Mouse (Mus musculus) mouse trophoblast stem cell (cell line): ENCODE results near the gene Wtap.
"Not testable (repeated sequence)": the region's sequence is repeated elsewhere in the genome, so short reads cannot be mapped to it uniquely, and the experiment has no call there.

ENCODE experiments used
- in situ Hi-C, 2 experiments: fragments of 300-500 bp; cut with MseI, MboI; formaldehyde crosslinking; loops; 2 replicates in 1 of 2; 3 replicates in 1 of 2; pipeline ENCODE4 v1.15.1; 2025

Gene Wtap

DNA sequence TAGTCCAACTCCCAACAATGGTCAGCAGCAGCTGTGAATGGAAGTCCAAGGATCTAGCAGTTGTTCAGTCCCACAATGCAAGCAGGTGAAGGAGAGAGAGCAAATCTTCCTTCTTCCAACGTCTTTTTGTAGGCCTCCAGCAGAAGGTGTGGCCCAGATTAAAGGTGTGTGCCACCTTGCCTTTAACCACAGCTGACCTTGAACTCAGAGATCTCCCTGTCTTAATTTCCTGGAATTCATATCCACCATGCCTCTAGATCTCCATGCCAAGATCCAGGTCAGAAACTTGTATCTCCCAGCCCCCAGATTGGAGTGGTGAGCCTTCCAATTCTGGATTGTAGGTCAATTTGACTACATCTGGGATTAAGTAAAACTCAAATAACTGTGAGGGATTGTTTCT is at the start of gene Wtap:
TSS of gene Wtap (minus strand) at position 101 of the 400 bp plus-strand sequence.
- in situ Hi-C loops: no loop called here

DNA sequence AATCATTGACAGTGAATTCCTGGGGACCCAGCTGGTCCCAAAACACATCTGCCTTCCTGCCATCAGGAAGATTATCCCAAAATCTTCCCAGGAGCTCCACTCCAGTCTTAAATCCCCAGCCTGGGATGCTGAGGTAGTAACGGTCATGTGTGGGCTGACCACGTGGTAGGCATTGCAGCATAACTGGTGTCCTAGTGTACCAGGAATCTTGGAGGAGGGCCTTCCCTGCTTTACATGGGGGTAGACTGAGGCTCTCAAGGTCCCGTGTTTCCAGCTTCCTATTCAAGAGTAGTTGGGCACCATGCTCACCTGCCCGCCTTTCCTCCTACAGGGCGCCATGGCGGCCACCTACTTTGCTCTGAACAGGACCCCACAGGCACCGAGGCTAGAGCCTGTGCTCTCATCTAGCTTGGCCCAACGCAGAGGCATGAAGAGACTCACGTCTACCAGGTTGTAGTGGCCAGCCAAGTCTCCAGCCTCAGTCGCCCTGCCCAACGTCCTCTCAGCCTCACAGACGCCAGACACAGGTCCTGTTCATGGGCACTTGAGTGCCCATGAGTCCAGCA is 42.7 kb upstream of the Wtap start:
- in situ Hi-C loops: not testable (repeated sequence)

DNA sequence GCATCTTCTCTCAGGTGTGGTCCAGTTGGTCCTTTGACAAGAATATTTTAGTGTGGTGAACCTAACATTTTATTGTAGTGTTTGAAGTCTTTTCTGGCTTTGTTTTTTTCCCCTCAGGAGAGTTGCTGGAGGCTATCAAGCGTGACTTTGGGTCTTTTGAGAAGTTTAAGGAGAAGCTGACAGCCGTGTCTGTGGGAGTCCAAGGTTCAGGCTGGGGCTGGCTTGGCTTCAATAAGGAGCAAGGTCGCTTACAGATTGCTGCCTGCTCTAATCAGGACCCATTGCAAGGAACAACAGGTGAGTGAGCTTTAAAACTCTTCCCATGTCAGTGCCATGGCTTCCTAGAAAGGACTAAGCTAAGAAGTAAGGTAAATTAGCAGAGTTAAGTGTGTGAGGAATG is 19.3 kb upstream of the Wtap start:
- in situ Hi-C loops: loop anchor here in 1 of 2 experiments (25.0 kb wide), 1 partner anchor 899 kb away; no protein-coding TSS in a partner anchor

DNA sequence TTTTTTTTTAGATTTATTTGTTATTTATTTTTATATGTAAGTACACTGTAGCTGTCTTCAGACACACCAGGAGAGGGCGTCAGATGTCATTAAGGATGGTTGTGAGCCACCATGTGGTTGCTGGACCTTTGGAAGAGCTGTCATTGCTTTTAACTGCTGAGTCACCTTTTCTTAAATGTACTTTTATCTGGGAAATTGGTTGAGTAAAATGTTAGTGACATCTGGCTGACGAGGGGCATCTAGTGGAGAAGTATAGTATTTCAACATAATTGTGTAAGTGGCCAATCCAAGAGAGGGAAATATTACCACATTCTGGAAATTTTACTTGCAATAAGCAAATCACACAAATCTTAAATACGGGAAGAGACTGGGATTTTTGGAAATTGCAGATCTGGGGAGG is 15.9 kb upstream of the Wtap start:
- in situ Hi-C loops: loop anchor here in 1 of 2 experiments (25.0 kb wide), 1 partner anchor 902 kb away; no protein-coding TSS in a partner anchor

DNA sequence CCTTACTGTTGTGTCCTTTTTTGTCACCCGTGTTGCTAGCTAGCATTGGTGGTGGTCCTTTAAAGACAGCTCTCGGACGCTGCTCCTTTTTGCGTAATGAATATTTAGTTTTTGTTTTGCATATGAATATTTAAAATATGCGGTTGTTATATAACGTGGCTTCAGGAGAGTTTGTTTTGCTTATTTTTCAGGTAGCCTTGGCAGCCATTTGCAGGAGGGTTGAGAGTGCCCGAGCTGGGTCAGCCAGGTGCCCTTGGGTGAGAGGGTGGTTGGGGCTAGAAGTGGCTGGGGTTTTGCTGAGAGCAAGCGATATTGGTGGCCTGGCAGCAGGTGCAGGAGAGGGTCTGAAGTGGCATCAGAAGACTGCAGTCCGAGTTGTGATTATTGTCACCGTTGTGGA is 14.6 kb upstream of the Wtap start:
- in situ Hi-C loops: loop anchor here in 1 of 2 experiments (25.0 kb wide), 1 partner anchor 904 kb away; no protein-coding TSS in a partner anchor

DNA sequence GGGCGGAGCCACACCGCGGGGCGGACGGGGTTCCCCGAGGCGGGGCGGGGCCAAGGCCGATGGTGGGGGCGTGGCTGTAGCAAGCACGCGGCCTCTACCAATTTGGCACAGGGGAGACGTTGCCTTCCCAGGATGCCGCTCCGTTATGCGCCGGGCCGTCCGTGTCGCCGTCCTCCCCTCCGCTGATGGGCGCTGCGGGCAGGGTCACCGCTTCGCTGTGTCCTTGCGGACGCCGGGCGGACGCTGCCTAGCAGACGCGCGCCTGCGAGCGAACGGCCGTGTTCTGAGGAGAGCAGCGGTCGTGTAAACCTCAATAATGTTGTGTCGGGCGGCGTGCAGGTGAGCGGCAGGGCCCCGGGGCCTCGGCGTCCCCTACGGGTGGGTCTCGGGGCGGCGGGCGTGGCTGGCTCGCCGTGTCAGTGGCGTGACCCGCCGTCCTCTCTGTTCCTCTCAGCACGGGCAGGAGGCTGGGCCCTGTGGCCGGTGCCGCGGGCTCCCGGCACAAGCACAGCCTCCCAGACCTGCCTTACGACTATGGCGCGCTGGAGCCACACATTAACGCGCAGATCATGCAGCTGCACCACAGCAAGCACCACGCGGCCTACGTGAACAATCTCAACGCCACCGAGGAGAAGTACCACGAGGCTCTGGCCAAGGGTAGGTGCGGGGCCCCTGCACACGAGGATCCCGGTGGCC is 13.9 kb upstream of the Wtap start:
- in situ Hi-C loops: loop anchor here in 1 of 2 experiments (25.0 kb wide), 1 partner anchor 904 kb away; no protein-coding TSS in a partner anchor

DNA sequence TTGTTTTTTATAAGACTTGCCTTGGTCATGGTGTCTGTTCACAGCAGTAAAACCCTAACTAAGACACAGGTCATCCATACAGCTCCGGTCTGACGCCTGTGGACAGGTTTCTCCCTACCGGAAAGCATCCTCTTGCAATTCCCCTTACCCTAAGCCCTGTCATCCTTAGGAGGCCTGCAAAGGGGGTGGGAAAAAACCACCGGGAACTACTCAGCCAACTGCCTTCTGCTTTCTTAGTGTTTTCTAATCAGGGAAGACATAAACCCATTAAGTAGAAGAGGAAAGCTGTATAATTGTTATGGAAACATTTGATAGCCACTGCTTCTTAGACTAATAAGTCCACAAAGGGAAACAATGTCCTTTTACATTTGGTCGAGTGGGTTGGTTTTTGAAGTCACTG is 13.0 kb upstream of the Wtap start:
- in situ Hi-C loops: loop anchor here in 1 of 2 experiments (25.0 kb wide), 1 partner anchor 905 kb away; no protein-coding TSS in a partner anchor

DNA sequence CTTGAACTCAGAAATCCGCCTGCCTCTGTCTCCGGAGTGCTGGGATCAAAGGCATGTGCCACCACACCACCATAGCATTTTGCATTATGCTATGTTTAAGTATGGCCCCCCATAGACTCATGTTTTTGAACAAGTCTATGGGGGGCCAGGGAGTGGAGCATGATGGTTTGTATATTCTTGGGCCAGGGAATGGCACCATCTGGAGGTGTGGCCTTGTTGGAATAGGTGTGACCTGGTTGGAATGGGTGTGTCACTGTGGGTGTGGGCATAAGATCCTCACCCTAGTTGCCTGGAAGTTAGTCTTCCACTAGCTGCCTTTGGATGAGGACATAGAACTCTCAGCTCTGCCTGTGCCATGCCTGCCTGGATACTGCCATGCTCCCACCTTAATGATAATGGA is 12.6 kb upstream of the Wtap start, which contains the start of gene Sod2:
TSS of gene Sod2 (plus strand) at position 301 of the 400 bp plus-strand sequence.
- in situ Hi-C loops: loop anchor here in 1 of 2 experiments (25.0 kb wide), 1 partner anchor 906 kb away; no protein-coding TSS in a partner anchor

DNA sequence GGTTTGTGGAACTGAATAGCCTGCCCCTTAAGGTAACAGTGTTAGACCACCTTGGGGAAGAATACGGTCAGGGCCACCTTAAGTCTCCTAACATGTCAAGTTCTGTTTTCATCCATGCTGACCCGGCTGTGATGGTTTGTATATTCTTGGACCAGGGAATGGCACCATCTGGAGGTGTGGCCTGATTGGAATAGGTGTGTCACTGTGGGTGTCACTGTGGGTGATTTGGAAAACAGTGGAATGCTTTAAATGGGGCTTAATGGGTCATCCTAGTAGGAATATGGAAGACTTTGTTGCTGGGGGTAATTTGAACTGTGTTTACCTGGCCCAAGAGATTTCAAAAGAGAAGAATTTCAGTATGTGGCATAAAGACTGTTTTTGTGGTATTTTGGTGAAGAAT is 10.5 kb upstream of the Wtap start:
- in situ Hi-C loops: loop anchor here in 1 of 2 experiments (25.0 kb wide), 1 partner anchor 908 kb away; no protein-coding TSS in a partner anchor

DNA sequence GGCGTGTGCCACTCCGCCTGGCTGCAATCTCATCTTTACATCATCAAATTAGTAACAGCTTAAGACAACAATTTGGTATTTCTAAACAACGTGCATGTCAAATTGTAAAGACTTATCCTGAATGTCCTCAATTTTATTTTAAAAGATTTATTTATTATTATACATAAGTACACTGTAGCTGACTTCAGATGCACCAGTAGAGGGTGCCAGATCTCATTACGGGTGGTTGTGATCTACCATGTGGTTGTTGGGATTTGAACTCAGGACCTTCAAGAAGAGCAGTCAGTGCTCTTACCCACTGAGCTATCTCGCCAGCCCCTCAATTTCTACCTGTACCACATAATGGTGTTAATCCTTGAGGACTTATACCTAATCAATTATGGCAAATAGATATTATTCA is 8.3 kb upstream of the Wtap start:
- in situ Hi-C loops: loop anchor here in 1 of 2 experiments (25.0 kb wide), 1 partner anchor 910 kb away; no protein-coding TSS in a partner anchor

DNA sequence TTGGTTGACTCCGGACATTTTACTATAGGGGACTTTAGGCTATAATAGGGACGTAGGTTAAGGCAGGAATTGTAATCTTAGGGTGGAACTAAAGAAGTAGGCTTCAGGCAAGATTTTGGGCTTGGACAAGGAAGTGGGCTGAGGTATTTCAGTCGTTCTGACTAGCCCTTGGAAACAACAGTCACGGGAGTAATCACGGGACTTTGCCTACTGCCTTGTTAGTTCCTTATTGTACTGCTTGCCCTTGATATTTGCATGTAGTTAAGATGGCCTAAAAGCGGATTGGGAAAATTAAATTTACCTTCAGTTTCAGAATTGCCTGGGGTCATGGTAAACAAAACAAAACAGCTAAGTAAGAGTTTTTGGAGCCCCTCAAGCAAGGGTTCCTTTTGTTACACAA is 5.1 kb upstream of the Wtap start:
- in situ Hi-C loops: no loop called here

DNA sequence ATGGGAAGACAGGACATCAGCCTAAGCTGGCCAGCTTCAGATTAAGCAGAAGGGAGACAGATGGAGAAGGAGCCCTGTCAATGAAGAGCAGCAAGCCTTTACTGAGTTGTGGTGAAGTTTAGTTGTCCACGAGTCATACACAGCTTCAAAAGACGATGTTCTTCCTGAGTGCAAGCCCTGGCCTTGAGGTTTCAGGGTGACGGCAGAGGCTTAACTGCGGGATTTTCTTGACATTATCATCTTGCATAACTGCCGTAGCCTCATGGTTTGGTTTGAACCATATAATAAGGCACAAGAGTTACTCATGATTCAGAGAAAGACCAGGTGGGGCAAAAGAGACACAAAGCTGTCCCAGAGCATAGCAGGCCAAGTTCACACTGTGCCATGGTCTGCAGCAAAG is 3.9 kb upstream of the Wtap start:
- in situ Hi-C loops: no loop called here

DNA sequence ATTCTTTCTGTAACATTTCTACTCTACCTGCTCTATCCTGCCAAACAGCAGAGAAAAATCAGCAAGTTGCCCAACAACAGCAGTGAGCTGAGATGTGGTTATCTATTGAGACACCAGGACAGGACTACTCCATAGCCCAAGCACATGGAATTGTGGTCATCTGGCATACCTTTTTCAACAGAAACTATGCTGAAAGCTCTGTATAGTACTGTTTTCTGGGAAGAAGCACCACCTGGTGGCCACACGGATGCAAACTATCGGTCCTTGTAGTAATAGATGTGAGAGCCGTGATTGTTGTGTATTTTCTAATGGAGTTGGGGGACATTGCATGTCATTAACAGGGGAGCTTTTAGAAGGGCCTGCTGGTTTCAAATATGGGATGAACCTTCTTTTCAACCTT is 2.4 kb upstream of the Wtap start:
- in situ Hi-C loops: no loop called here

DNA sequence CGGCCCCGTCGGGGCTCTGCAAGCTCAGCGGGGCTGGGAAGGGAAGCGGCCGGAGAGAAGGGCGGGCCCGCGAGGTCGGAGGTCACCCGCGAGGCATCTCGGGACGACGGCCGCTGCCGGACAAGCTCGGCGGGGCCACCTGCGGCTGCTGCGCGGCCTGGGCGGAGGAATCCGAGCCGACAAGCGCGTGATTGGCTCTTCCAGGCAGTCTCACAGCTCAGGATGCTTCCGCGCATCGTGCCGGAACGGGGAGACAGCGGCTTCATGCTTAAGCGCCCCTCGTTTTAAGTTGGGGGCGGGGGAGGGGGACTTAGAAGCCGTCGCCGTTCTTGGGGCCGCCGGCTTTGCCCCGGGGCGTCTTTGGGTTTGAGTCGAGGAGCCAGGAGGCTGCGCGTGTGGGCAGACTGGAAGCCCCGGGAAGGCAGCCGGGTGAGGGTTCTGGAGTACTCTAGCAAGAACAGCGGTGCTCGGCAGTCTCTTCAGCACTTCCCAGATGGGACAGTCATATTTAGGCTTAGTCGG is 1.4 kb downstream of the Wtap start:
- in situ Hi-C loops: no loop called here

DNA sequence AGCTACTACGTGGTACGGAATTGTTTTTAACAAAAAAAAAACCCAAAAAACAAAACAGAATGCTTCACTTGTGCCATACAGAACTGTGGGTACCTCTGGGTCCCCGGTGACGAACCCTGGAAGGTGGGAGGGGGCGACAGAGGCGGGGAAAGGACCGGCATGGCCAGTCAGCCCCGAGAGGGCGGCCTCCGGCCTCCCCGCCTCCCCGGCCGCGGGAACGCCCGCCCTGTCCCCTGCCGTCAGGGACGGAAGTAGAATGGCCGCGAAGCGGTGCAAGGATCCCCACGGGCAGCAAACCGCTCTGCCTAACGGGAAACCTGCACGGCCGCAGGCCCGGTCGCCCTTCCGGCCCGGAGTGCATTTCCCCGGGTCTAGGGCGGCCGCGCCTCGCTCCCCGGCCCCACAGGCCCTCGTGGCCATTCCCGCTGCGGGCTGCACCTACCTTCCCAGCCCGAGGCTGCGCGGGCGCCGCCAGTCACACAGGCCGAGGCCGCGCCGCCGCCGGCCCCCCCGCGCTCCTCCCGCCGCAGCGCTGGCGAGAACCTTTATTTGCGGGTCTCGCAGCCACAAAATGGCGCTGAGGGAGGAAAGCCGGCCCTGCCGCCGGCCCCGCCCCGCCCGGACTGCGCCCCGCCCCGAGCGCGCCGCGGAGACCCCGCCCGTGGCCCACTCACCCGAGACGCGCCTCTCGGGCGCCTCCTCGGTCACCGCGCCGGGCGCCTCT is 2.2 kb downstream of the Wtap start:
- in situ Hi-C loops: no loop called here

DNA sequence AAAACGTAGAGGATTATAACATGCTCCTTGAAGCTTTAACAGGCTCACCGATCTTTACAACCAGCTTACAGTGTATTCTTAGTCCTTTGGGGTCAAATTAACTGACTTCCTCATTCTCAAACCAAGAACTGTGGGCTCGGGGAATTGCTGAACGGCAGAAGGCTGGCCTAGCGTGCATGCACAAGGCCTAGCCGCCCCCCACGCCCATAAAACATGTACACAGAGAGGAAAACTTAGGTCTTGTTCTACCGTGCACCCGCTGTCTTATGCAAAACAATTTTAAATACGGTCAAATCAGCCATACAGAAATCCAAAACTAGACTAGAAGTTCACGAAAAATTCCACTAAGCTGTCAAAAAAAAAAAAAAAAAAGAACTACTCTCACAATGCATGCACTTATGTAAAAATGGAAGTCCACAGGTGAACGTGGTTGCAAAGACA is 2.8 kb downstream of the Wtap start:
- in situ Hi-C loops: no loop called here

DNA sequence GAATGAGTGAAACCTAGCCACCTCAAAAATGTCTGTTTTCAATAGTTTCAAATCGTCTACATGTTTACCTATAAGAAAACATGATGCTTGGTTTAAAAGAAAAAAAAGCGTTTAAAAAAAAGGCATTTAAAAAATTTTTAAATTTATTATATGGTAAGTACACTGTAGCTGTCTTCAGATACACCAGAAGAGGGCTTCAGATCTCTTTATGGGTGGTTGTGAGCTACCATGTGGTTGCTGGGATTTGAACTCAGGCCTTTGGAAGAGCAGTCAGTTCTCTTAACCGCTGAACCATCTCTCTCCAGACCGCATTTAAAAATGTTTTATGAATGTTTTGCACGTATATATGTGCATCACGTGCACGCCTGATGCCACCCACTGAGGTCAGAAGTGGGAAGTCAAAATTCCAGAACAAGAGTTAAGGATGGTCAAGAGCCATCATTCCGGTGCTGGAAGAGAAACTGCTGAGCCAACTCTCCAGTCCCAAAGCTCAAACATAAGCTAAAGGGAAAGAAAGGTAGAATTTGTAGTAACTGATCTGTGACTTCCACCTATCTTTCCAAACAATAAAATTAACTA is 3.3 kb downstream of the Wtap start:
- in situ Hi-C loops: no loop called here

DNA sequence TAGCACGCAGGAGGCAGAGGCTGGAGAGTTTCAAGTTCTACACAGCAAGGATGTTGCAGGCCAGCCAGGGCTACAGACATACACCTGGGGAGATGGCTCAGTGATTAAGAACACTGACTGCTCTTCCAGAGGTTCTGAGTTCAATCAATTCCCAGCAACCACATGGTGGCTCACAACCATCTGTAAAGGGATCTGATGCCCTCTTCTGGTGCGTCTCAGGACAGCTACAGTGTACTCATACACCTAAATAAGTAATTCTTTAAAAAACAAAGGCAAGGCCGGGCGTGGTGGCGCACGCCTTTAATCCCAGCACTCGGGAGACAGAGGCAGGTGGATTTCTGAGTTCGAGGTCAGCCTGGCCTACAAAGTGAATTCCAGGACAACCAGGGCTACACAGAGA is 5.9 kb downstream of the Wtap start:
- in situ Hi-C loops: not testable (repeated sequence)

DNA sequence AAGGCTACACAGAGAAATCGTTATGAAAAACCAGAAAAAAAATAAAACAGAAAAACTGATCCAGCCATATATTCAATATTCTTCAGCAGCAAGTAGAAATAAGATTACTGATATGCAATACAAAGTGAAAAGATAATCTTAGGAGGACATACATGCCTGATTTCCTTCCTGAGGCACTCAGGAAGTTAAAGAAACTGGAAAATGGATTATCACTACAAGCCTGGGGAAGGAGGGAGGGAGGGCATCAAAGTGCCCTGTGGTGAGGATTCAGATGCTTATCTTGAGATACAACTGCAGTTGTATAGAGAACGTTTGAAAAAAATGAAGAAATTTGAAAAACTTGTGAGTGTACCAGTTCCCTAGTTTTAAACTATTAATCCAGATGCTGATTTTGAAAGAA is 10.0 kb downstream of the Wtap start:
- in situ Hi-C loops: no loop called here

DNA sequence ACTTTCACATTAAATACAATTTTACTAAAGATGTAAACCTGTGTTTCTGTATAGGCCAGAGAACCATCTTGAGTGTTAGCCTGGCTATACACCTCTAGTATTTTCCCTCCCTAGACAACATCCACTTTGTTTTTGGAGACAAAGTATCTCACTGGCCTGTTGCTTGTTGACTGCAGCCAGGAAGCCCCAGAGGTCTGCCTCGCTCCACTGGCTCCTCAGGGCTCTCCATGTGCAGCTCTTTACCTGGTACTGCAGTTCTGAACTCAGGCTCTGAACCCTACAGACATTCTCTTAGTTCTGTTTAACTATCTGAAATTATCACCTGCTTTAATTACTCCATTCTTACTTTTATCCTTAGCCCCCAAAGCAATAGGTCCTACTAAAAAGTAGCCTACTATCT is 15.4 kb downstream of the Wtap start:
- in situ Hi-C loops: no loop called here

DNA sequence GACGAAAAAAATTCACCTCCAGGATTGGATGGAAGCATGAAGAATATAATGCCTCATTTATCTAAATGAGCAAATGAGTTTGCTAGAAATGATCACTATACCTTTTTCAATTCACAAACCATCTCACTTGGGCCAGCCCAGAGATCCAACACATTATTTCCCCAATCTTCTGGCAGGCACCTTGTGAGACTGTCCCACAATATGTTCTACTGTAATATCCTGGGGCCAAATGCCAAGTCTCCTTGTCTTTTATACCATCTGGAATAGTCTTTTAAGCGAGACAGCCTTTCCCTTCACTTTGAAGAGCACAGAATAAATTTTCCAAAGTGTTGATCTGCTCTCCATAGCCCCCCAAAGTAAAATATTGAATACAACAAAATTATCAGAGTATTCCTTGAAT is 20.1 kb downstream of the Wtap start:
- in situ Hi-C loops: no loop called here

DNA sequence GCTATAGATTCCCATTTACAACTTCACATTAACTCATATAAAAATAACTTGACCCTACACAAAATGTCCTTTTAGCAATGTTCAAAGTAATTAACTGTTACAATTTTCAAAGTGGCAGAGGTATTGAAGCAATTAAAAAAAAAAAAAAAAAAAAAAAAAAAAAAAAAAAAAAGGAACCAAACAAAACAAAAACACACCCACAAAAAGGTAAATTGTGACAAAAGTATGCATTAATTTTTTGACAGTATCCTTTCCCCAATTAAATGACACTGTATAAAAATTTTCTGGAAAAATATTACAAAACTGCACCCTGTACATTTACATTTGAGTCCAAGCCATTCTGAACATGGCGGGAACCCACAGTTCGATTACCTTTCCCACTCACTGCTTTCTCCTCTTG is 26.8 kb downstream of the Wtap start:
- in situ Hi-C loops: no loop called here
